Mouse (Mus musculus): ENCODE measurements around the gene Wbp2.
"Not testable (repeated sequence)": the region's sequence is repeated elsewhere in the genome, so short reads cannot be mapped to it uniquely, and the experiment has no call there.

GRCm38 (mm10) chr11:116092959-116093358 is 6.2 kb upstream of the Wbp2 start:
- not testable (repeated sequence) for TF ChIP-seq POLR2A (IDR thresholded peaks at IDR 0.05; ENCODE audit: low read depth, low read length); CTCF (IDR thresholded peaks at IDR 0.05; ENCODE audit: extremely low read depth, insufficient read depth, insufficient read length, insufficient replicate concordance)

Measured in spleen, adult 2 months (tissue).